Mouse (Mus musculus) intestine, embryonic 15.5 days (tissue): ENCODE data around the gene Scel. TPM values are rescaled to one million over a fixed set of nuclear protein-coding genes. Genes with fewer than 3 reads are reported as not detected.

Experiments
- ATAC-seq: fragments of 200-750 bp; cut with Nextera tagmentation; 2 replicates; pipeline ENCODE4 v1.8.0; 2017; ENCODE audit warnings: moderate TSS enrichment, moderate library complexity
- H3K27ac ChIP-seq: fragments of 300-500 bp; sonication (generic); 2 replicates; pipeline ENCODE4 v1.5.1; 2015; ENCODE audit warnings: mild to moderate bottlenecking, inconsistent platforms
- H3K27me3 ChIP-seq: fragments of 300-500 bp; sonication (generic); replicated peaks from 2 replicates; pipeline ENCODE4 v1.6.1; 2015; ENCODE audit warnings: inconsistent platforms
- H3K36me3 ChIP-seq: fragments of 300-500 bp; sonication (generic); 2 replicates; pipeline ENCODE4 v1.6.1; 2015; ENCODE audit warnings: inconsistent platforms
- H3K4me1 ChIP-seq: fragments of 300-500 bp; sonication (generic); replicated peaks from 2 replicates; pipeline ENCODE4 v1.6.1; 2015; ENCODE audit warnings: inconsistent platforms
- H3K4me2 ChIP-seq: fragments of 300-500 bp; sonication (generic); replicated peaks from 2 replicates; pipeline ENCODE4 v1.6.1; 2015; ENCODE audit warnings: mild to moderate bottlenecking, inconsistent platforms
- H3K4me3 ChIP-seq: fragments of 300-500 bp; sonication (generic); replicated peaks from 2 replicates; pipeline ENCODE4 v1.5.1; 2015; ENCODE audit warnings: inconsistent platforms
- H3K9ac ChIP-seq: fragments of 300-500 bp; sonication (generic); 2 replicates; pipeline ENCODE4 v1.6.1; 2015; ENCODE audit warnings: inconsistent platforms
- H3K9me3 ChIP-seq: fragments of 300-500 bp; sonication (generic); 2 replicates; pipeline ENCODE4 v1.6.1; 2016; ENCODE audit warnings: inconsistent platforms
- WGBS: fragments of 180-500 bp; shearing (Covaris S2); methylation state at CpG from one replicate; pipeline ENCODE4 v1.1.7; 2015; 5-methylcytosine and 5-hydroxymethylcytosine counted together
- polyA plus RNA-seq: library from polyadenylated mRNA; unstranded; fragments of >200 nt; fragmentation: Nextera tagmentation; extraction: Ambion mirVana; gene quantifications from 2 replicates; pipeline ENCODE4 v1.2.1, GENCODE M21; 2015

Gene Scel
- polyA plus RNA-seq, 1 experiment from 2014 or later, result 0.75 TPM

DNA sequence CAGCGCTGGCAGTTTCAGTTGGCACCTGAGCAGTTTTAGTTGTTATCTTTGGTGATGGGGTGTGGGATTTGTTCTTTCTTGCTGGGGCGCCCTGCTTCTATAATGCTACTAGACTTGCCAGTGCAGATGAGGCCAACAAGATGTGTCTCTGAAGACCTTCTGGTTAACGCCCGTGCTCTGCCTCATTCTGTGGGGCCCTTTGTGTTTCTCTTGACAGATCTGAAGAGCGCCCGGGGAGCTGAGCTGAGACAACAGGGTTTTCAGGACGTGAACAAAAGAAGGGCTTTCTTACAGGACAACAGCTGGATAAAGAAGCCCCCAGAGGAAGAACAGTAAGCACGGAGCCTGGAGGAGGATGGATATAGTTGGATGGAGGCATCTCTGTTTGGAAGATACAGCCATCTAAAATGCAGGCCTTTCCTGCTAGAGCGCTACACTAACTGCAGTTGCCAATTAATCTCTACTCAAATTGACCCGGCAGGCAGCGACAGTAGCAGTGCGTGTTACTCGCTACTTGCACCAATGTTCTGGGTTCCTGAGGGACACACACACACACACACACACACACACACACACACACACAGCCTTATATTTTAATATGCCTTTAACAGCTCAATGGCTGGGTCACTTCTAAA, 16.7 kb downstream of the Scel start:
- ATAC-seq, result no peak
- no peak overlapping the region for H3K4me3 ChIP-seq
- H3K27ac ChIP-seq, result no peak overlapping the region
- no peak overlapping the region for H3K4me2 ChIP-seq
- H3K27me3 ChIP-seq, result no peaks in the 10 kb centered on the region
- H3K9me3 ChIP-seq, result no peaks in the 10 kb centered on the region
- H3K9ac ChIP-seq, result no peak overlapping the region
- H3K36me3 ChIP-seq, result no peaks in the 10 kb centered on the region
- 76% methylated on average over 13 of the region's 13 CpGs for WGBS
- no peaks in the 10 kb centered on the region for H3K4me1 ChIP-seq

DNA sequence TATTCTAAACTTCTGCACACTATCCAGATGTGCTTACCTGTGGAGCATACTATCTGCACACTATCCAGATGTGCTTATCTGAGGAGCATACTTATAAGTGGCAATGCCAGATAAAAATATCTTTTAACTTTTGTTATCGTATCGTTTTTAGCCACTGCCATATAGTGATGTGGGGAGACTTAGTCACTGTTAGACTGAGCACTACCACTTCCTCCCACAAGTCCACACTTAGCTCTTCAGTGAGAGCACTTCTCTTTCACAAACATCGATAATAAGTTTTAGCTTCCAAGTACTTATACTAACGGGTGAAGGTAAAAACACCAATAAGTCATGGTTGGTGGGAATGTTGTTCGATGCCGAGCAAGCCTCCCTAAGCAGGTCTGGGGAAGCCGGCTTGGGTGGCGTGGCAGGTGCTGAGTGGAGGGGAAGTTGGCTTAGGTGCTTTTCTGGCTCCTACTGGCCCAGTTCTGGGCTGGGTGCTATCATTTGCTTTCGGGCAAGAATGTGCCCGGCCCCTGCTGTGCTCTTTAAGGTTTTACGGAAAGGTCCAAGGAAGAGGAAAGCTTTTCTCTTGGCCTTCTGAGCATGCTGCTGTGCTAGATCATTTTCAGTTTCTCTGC, 18.7 kb downstream of the Scel start:
- Histone ChIP-seq H3K4me1 (no peaks in the 10 kb centered on the region), H3K4me2 (no peak overlapping the region), H3K9me3 (no peaks in the 10 kb centered on the region), H3K27ac (no peak overlapping the region), H3K36me3 (no peaks in the 10 kb centered on the region), H3K9ac (no peak overlapping the region), H3K27me3 (no peaks in the 10 kb centered on the region), H3K4me3 (no peak overlapping the region)
- no peak for ATAC-seq
- WGBS, result 89% methylated on average over 11 of the region's 11 CpGs

DNA sequence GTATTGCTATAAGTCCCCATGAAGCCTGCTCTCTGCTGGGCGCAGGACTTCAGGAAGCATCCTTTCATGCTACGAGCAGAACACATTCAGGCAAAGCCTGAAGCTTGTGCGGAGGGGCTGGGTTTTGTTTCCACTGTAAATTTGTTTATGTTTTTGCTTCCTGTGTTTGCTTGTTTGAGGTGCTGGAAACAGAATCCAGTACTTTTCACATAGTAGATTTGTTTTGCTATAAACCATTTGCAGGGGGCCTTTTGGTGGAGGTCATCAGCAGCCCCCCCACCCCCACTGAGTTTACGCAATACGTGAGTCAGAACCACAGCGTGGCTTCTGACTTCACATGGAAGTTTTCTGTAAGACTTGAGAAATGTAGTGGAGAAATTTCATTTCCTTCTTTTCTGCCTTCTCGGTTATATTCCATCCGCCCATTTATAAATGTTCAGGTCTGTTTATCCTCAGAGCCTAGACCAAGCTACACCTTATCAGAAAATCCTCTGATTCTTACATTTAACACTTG, 22.4 kb downstream of the Scel start:
- H3K9me3 ChIP-seq, result no peaks in the 10 kb centered on the region
- no peaks in the 10 kb centered on the region for H3K4me1 ChIP-seq
- H3K4me2 ChIP-seq, result no peak overlapping the region
- no peak overlapping the region for H3K4me3 ChIP-seq
- 66% methylated on average over 8 of the region's 8 CpGs for WGBS
- ATAC-seq, result no peak
- no peaks in the 10 kb centered on the region for H3K27me3 ChIP-seq
- H3K9ac ChIP-seq, result no peak overlapping the region
- H3K27ac ChIP-seq, result no peak overlapping the region
- H3K36me3 ChIP-seq, result no peaks in the 10 kb centered on the region

DNA sequence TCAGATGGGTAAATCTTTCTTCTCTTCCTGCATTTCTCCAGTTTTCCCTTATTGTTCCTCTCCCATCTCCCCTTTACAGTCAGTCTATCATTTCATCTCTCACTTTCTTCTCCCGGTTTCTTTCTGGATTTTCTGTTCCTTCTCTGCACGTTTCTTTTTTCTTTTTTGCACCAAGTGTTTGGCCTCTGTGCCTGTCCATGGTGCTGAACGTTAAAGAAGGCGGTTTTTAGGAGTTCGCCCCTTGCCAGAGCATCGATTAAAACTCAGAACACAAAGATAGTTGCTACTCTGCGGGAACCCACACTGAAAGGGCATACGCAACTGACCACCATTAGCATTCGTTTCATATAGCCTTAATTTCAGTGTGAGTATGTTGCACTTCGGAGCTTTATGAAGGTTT, 23.2 kb downstream of the Scel start:
- no peak overlapping the region for H3K4me3 ChIP-seq
- no peaks in the 10 kb centered on the region for H3K27me3 ChIP-seq
- H3K36me3 ChIP-seq, result no peaks in the 10 kb centered on the region
- no peak overlapping the region for H3K9ac ChIP-seq
- H3K4me2 ChIP-seq, result no peak overlapping the region
- no peak overlapping the region for H3K27ac ChIP-seq
- 32% methylated on average over 10 of the region's 10 CpGs for WGBS
- no peak for ATAC-seq
- no peaks in the 10 kb centered on the region for H3K4me1 ChIP-seq
- H3K9me3 ChIP-seq, result no peaks in the 10 kb centered on the region

DNA sequence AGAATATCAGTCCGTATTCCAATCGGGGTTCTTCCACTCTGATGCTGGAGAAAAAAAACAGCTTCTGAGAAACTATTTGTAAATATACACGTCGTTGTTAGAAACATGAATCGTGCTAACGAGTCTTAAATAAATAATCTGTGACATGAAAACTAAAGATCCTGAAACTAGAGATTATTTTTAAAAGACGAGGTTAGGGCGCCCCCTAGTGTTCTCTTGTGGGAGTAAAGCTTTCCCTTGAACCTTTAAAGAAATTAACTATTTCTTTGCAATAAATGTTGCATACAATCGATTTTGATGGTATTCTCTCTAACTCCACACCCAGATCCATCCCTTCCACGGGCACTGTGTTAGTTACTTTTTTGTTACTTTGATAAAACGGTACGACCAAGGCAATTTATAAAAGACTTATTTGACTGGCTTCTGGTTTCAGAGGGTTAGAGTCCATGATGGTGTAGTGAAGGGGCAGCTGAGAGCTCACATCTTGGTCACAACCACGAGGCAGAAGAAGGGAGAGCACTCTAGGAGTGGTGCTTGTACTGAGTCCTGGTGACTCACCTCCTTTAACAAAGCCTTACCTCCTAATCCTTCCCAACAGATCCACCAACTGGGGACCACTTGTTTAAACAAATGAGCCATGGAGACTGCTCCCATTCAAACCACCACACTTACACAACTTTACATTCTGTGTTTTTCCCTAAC, 24.4 kb downstream of the Scel start:
- no peaks in the 10 kb centered on the region for H3K27me3 ChIP-seq
- H3K4me2 ChIP-seq, result no peak overlapping the region
- H3K4me1 ChIP-seq, result no peaks in the 10 kb centered on the region
- 12% methylated on average over 13 of the region's 13 CpGs for WGBS
- H3K36me3 ChIP-seq, result no peaks in the 10 kb centered on the region
- no peak overlapping the region for H3K9ac ChIP-seq
- ATAC-seq, result no peak
- H3K9me3 ChIP-seq, result no peaks in the 10 kb centered on the region
- H3K4me3 ChIP-seq, result no peak overlapping the region
- no peak overlapping the region for H3K27ac ChIP-seq

DNA sequence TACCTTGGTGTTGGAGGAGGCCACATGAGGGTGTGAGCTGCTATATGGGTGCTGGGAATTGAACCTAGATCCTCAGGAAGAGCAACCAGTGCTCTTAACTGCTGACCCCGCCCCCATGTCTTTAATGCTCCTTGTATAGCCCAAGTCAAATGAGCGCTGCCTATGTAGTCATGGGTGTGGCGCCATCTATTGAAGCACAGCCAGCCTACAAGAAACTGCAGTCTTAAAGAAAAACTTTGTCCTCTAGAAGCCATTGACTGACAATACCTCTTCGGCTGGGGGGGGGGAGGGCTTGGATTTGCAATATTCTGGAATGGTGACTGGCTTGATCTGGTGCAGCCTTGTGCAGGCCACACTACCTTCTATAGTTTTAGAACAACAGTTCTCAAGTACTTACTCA, 26.7 kb downstream of the Scel start:
- Histone ChIP-seq H3K27ac (no peak overlapping the region), H3K27me3 (no peaks in the 10 kb centered on the region), H3K4me2 (no peak overlapping the region), H3K4me3 (no peak overlapping the region), H3K9me3 (no peaks in the 10 kb centered on the region), H3K4me1 (no peaks in the 10 kb centered on the region), H3K36me3 (no peaks in the 10 kb centered on the region), H3K9ac (no peak overlapping the region)
- ATAC-seq, result no peak
- WGBS, result 58% methylated on average over 4 of the region's 4 CpGs

DNA sequence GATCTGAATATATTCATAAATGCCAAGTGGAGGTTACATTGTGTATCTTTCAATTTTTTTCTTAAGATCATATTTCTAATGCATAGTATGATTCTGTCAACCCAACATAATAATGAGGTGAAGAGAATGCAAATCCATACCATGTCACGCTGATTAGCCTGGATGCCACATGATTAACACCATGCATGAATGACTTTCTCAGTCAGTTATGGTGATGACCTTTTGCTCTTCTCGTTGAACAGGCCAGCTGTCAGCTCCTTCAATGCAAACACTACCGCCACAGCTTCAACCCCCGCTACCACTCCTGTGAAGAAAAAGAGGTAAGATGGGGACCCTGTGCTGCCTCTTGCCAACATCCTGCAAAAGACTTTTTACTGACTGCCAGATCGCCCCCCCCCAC, 28.5 kb downstream of the Scel start:
- H3K27ac ChIP-seq, result no peak overlapping the region
- ATAC-seq, result no peak
- 64% methylated on average over 5 of the region's 5 CpGs for WGBS
- H3K4me2 ChIP-seq, result no peak overlapping the region
- no peak overlapping the region for H3K4me3 ChIP-seq
- H3K4me1 ChIP-seq, result no peaks in the 10 kb centered on the region
- no peaks in the 10 kb centered on the region for H3K9me3 ChIP-seq
- no peaks in the 10 kb centered on the region for H3K36me3 ChIP-seq
- no peak overlapping the region for H3K9ac ChIP-seq
- H3K27me3 ChIP-seq, result no peaks in the 10 kb centered on the region

DNA sequence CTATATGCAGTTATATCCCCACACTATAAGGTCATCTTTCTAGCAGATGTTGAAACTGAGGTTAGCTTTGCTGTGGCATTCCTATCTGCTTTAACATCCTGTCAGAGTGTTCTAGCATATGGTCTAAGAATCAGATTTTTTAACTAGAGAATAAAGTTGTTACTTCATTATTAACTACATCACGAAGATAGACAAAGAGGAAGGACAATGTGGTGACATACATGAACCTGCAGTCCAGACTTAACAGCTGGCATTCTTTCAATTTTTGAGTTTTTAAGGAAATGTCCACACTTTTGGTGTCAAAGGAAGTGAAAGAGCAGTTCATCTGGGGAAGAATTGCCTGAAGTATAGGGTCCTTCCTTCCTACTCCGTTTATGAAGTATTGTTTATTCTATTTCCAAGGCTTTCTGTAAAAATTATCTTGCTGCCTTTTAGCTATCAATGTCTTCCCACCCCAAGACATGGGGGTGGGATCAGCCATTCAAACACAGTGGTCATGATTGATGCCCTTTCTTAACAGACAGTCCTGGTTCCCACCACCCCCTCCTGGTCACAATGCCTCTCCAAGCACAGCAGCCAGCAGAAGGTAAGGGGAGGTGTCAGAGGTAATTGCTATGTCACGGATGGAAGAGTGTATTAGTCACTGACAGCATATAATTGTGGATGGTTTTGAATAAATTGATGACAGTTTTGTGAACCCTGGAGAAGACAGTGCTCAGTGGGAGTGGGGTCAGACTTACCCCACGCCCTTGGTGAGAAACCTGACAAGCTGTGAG, 30.4 kb downstream of the Scel start:
- no peak overlapping the region for H3K27ac ChIP-seq
- H3K4me2 ChIP-seq, result no peak overlapping the region
- H3K27me3 ChIP-seq, result no peaks in the 10 kb centered on the region
- H3K9me3 ChIP-seq, result no peaks in the 10 kb centered on the region
- H3K4me1 ChIP-seq, result no peaks in the 10 kb centered on the region
- no peak overlapping the region for H3K9ac ChIP-seq
- no peak for ATAC-seq
- 63% methylated on average over 4 of the region's 4 CpGs for WGBS
- no peaks in the 10 kb centered on the region for H3K36me3 ChIP-seq
- no peak overlapping the region for H3K4me3 ChIP-seq

DNA sequence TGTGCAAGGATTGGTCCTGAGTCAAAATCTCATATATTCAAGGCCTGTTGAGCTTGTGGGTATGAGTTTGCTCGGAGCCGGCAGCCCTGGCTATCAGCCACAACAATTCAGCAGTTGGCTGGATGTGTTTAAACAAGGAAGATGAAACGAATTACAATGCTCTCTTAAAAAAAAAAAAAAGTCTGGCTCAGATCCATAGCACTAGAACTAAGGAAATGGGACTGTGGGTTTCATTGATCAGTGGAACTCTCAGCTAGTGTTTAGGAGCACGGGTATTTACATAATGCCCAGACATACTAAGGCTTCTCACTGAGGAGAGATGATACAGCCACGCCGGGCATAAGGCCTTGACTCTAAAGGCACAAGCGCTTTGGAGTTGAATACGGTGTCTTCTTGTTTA, 32.6 kb downstream of the Scel start:
- H3K4me2 ChIP-seq, result no peak overlapping the region
- no peak for ATAC-seq
- H3K27me3 ChIP-seq, result no peaks in the 10 kb centered on the region
- H3K4me1 ChIP-seq, result no peaks in the 10 kb centered on the region
- no peaks in the 10 kb centered on the region for H3K9me3 ChIP-seq
- H3K36me3 ChIP-seq, result no peaks in the 10 kb centered on the region
- no peak overlapping the region for H3K27ac ChIP-seq
- WGBS, result 51% methylated on average over 8 of the region's 8 CpGs
- H3K4me3 ChIP-seq, result no peak overlapping the region
- H3K9ac ChIP-seq, result no peak overlapping the region

DNA sequence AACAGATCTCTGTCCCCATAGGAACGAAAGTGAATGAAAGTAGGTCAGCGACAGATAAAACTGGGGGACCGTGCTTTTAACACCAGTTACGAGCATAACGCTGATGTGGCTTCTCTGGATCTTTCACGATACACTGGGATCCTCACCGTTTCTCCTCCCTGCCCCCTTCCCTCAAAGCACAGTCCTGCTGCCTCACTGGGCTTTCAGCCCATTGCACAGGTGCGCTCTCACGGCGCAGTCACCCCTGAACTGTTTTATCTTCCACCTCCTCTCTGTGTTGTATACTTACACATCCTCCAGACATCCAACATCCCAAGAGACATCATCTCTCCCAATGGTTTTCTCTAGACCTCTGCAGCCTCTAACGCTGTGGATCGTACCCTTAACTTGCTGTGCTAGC, 33.1 kb downstream of the Scel start:
- no peaks in the 10 kb centered on the region for H3K9me3 ChIP-seq
- no peaks in the 10 kb centered on the region for H3K4me1 ChIP-seq
- H3K36me3 ChIP-seq, result no peaks in the 10 kb centered on the region
- H3K27me3 ChIP-seq, result no peaks in the 10 kb centered on the region
- no peak overlapping the region for H3K4me2 ChIP-seq
- H3K27ac ChIP-seq, result no peak overlapping the region
- no peak for ATAC-seq
- WGBS, result 84% methylated on average over 12 of the region's 12 CpGs
- H3K9ac ChIP-seq, result no peak overlapping the region
- no peak overlapping the region for H3K4me3 ChIP-seq

DNA sequence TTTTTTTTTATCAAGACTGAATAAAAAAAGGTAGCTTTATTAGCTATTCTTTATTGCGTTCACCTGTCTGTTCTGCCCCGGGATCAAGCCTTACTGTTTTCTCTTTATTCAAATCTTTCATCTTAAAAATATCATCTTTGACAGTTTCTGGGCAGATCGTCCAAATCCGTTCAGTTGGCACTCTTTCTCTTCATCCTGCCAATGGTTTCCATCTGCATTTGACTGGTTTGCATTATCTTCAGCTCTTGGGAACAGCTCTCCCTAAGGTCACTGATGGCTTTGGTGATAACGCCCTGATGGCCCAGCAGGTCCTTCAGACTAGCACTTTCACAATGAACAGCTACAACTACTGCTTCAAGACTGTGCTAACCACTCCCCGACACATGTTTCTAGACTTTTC, 35.1 kb downstream of the Scel start:
- 77% methylated on average over 6 of the region's 6 CpGs for WGBS
- Histone ChIP-seq H3K9ac (no peak overlapping the region), H3K36me3 (no peaks in the 10 kb centered on the region), H3K4me1 (no peaks in the 10 kb centered on the region), H3K4me3 (no peak overlapping the region), H3K9me3 (no peaks in the 10 kb centered on the region), H3K27ac (no peak overlapping the region), H3K27me3 (no peaks in the 10 kb centered on the region), H3K4me2 (no peak overlapping the region)
- no peak for ATAC-seq

DNA sequence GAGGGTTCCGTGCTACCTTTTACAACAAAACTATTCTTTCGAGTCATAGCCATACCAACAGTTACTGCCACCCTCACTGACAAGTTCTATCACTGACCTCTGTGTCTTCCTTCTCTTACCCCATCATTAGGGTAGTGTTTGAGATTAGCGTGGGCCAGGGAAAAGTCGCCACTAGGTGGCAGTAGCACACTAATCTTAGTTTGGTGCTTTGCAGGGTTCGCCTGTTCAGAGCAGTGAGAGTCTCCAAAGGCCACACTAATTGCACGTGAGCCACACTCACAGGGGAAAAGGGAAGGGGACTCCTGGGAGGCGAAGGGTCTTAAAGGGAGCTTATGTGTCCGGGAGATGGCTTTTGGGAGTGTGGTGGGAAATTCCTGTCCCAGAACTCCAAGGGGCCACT, 37.3 kb downstream of the Scel start:
- H3K4me3 ChIP-seq, result no peak overlapping the region
- H3K4me2 ChIP-seq, result no peak overlapping the region
- H3K27ac ChIP-seq, result no peak overlapping the region
- ATAC-seq, result peak; percentile 56
- H3K36me3 ChIP-seq, result no peaks in the 10 kb centered on the region
- H3K27me3 ChIP-seq, result no peaks in the 10 kb centered on the region
- no peaks in the 10 kb centered on the region for H3K4me1 ChIP-seq
- WGBS, result 13% methylated on average over 8 of the region's 8 CpGs
- H3K9ac ChIP-seq, result no peak overlapping the region
- H3K9me3 ChIP-seq, result no peaks in the 10 kb centered on the region
